Mouse (Mus musculus): Measurements from ENCODE around the gene Gm10197.

GRCm38 (mm10) chr19:53331882-53332500 lies 39.6 kb downstream of the Gm10197 start:
- no peak for TF ChIP-seq MYOG (IDR thresholded peaks at IDR 0.05; ENCODE audit: control insufficient read depth in 1 of 3, insufficient read depth in 1 of 3, insufficient read length in 2 of 3, low read depth in 2 of 3)
- no peak for TF ChIP-seq MAX (IDR thresholded peaks at IDR 0.05; ENCODE audit: low read depth)
- no peak for TF ChIP-seq E2F4 (IDR thresholded peaks at IDR 0.05; ENCODE audit: insufficient read depth)
- no peak for TF ChIP-seq CEBPB (IDR thresholded peaks at IDR 0.05; ENCODE audit: insufficient read depth, poor library complexity, severe bottlenecking)
- no peak for TF ChIP-seq POLR2A (IDR thresholded peaks at IDR 0.05; ENCODE audit: insufficient read length, low read depth)
- TF ChIP-seq POLR2AphosphoS2 (IDR thresholded peaks at IDR 0.05; ENCODE audit: insufficient read length, low read depth): no peak
